Mouse (Mus musculus) heart, postnatal 14 days (tissue): ENCODE data around the gene Entpd4b. TPM values are rescaled to one million over a fixed set of nuclear protein-coding genes. Genes with fewer than 3 reads are reported as not detected.
"Not testable (repeated sequence)": the region's sequence is repeated elsewhere in the genome, so short reads cannot be mapped to it uniquely, and the experiment has no call there.

Experiments used
- DNase-seq, 2 experiments: peaks; one replicate each; pipeline ENCODE4 v3.0.0; 2021 to 2022
- intact Hi-C: fragments of 180-260 bp; cut with DNase I; formaldehyde crosslinking; loops from one replicate; pipeline ENCODE4 v1.15.1; 2025
- long read RNA-seq, 2 experiments: library from polyadenylated mRNA; stranded (forward); transcript quantifications; one replicate each; pipeline ENCODE4 v2.0.0; 2021
- total RNA-seq, 2 experiments: library from RNA; stranded (reverse); gene quantifications; 2 replicates each; pipeline ENCODE4 v1.2.3; 2021

Entpd4b gene
- 10 to 100 TPM; 24.1 to 25.7 TPM for total RNA-seq
- long read RNA-seq, experiment 1, transcript Entpd4b-204 (13 exons, 3,589 nt) = major isoform, 98 of 134 reads
- long read RNA-seq, experiment 1, partial matches to known transcripts = 8 of 134 reads
- long read RNA-seq, experiment 1, other reads (novel, unspliced or antisense) = 27 of 134 reads
- long read RNA-seq, experiment 2, transcript Entpd4b-204 (13 exons, 3,589 nt) = major isoform, 95 of 123 reads
- long read RNA-seq, experiment 2, partial matches to known transcripts = 2 of 123 reads
- long read RNA-seq, experiment 2, other reads (novel, unspliced or antisense) = 26 of 123 reads

- intact Hi-C loops, DNase-seq: not testable (repeated sequence)
Observed at GRCm38 (mm10) chr14:69555110-69555831, at the start of gene Entpd4b. TSS of gene Entpd4b (plus strand) at chr14:69555424.

- DNase-seq, intact Hi-C loops: not testable (repeated sequence)
Observed at GRCm38 (mm10) chr14:69507000-69507399, 48.2 kb upstream of the Entpd4b start.

DNA sequence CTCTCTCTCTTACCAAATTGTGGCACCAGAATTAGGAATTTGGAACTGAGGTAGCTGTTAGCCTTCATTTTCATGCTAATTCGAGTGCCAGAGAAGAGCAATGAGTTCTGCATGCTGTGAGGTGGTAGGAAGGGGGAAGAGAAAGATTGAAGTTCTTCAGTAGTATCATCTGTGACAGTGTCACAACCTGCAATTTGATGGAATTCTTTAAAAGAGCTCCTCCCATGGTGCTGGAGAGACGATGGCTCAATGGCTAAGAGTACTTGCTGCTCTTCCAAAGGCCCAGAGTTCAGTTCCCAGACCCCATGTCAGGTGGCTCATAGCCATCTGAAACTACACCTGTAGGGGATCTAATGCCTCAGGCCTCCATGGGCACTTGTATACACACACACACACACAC lies 42.8 kb upstream of the Entpd4b start, which contains the start of gene Gm27179:
TSS of gene Gm27179 (minus strand) at position 101 of the 400 bp plus-strand sequence.
- intact Hi-C loops, DNase-seq: not testable (repeated sequence)

GRCm38 (mm10) chr14:69520810-69521209 lies 34.4 kb upstream of the Entpd4b start:
- intact Hi-C loops, DNase-seq: not testable (repeated sequence)

GRCm38 (mm10) chr14:69523001-69523400 lies 32.2 kb upstream of the Entpd4b start:
- intact Hi-C loops, DNase-seq: not testable (repeated sequence)

DNA sequence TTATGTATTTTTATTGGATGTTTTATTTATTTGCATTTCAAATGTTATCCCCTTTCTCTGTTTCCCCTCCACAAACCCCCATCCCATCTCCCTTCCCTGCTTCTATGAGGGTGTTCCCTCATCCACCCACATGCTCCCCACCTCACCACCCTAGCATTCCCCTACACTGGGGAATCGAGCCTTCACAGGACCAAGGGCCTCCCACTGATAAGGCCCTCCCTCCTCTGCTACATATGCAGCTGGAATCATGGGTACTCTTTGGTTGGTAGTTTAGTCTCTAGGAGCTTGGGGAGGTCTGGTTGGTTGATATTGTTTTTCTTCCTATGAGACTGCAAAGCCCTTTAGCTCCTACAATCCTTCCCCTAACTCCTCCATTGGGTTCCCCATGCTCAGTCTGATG lies 29.0 kb upstream of the Entpd4b start:
- DNase-seq, intact Hi-C loops: not testable (repeated sequence)

GRCm38 (mm10) chr14:69536539-69536938 lies 18.7 kb upstream of the Entpd4b start:
- intact Hi-C loops, DNase-seq: not testable (repeated sequence)

DNA sequence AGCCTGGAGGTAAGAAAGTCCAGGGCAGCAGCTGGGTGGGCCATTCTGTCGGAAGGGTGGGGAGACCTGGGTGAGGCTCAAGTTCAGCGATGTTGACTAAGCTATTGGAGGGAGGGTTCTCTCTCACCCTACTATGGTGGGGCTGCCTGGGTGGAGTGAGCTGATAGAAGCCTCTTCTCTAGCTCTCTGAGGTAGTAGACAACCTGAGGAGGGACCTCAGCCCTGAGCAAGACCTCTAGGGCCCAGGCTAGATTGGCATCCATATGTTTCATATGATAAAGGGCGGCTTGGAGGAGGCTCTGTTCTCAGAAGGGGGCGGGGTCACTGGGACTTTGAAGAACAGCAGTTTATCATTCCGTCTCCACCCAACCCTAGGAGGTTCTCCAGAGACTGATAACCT lies 15.1 kb upstream of the Entpd4b start:
- DNase-seq, intact Hi-C loops: not testable (repeated sequence)

DNA sequence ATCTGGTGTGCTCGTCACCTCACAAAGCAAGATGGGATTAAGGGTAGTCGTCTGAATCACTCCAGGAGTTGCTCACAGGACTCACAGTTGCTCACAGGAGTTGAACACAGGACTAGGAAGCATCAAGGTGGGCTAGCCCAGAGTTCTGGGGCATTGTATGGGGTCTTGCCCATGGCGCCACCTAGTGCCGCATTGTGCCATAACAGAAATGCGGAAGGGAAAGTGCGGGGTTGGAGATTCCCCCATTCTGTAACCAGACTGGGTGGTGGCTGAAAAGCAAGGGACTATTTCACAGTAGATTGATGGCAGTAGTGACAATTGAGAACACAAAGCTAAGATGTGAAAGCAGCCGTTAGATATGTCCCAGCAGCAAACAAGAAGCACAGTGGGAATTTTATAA lies 12.5 kb upstream of the Entpd4b start:
- DNase-seq, intact Hi-C loops: not testable (repeated sequence)

DNA sequence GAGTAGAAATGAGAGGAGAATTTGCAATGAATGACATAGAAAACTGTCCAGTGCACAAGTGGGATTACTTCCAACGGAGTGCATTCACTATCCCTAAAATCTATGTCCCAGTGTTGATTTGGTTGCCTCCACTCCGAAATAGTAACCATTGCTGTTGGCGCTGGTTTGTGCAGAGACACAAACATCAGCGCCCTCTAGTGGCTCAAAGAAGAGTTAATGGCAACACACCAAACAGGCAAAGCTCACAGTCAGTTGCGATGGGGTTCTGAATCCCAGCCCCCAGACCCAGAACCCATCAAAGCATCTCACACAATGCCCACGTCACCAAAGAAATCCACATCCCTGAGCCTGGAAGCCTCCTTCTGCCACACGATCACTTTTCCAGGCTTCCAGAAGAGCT lies 11.2 kb upstream of the Entpd4b start:
- intact Hi-C loops, DNase-seq: not testable (repeated sequence)

- DNase-seq, intact Hi-C loops: not testable (repeated sequence)
Observed at GRCm38 (mm10) chr14:69545052-69545451, 10.2 kb upstream of the Entpd4b start.

DNA sequence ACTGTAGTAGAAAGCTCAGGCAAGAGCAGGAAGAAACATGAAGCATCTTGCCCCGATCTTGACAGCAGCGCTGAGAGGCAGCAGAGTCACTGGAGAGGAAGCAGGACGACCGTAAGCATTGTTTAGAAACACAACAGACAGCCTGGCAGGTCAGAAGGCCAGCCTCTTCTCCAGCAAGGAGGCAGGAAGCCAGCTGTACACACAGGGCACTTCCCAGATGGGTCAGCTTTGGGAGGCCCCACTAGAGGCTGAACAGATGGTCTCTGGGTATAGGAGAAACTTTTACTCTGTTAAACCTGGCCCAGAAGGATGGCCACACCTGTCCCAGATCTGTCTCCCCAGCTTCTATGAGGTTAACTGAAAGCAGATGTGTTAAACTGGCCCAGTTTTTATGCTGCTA lies 7.9 kb upstream of the Entpd4b start:
- DNase-seq, intact Hi-C loops: not testable (repeated sequence)

DNA sequence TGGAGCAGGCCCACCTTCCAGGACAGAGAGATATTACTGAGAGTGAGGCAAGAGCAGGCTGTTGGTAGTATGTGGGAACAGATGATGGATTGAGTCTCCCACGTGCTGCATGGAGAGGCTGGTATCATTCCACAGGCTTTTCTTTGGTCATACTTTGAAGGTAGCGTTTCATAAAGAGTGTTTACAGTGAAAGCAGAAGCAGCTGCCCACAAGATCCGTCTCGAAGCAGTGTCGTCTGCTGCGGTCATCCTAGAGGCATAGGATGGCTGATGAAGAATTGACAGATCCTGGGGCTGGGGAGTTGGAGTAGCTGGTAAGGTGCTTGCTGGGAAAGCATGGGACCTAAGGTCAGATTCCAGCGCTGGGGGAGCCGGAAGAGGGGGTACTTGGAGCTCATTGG lies 1.6 kb downstream of the Entpd4b start:
- intact Hi-C loops, DNase-seq: not testable (repeated sequence)

DNA sequence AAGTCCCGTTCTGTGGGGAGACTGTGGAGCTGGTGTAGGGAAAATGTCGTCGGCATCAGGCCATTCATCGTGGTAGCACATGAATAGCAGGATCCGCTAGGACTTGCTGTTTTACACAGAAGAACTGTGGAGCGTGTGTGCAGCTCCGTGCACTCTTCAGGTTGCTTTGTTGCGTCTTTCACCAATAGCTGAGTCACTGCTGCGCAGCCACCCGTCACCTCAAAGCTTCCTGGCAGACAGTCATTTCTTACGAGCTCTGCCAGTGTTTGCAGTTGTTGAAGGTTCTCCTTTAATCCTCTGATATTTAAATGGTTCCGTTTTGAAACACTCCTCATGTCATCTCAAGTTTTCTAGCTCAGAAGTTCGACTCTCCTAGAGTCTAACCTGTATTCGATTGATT lies 2.3 kb downstream of the Entpd4b start:
- intact Hi-C loops, DNase-seq: not testable (repeated sequence)

Other genes with a start within 250 kb of the Entpd4b start
- gene Gm16867, start 52.1 kb upstream of the Entpd4b start, total RNA-seq = 1 to 10 TPM; 3.5 to 4.6 TPM
- under 1 TPM in 1 of 2 experiments, not detected in 1; 0.10 TPM for gene Gm27179, start 42.9 kb upstream of the Entpd4b start, total RNA-seq